Mouse (Mus musculus): ENCODE measurements around the gene Bcat1. TPM values are rescaled to one million over a fixed set of nuclear protein-coding genes. Genes with fewer than 3 reads are reported as not detected.
A peak's percentile ranks its signal among the peaks of the same experiment; 100 is the strongest.

The Bcat1 gene
- total RNA-seq, 2 experiments from 2014 or later: 81.0 to 83.1 TPM

- no peak for DNase-seq (ENCODE audit: low spot score in 2 of 2)
- intact Hi-C loops (cut with DNase I): no loop called here
Observed at GRCm38 (mm10) chr6:145063212-145063868, 12.6 kb downstream of the Bcat1 start.

GRCm38 (mm10) chr6:145062763-145063162, 13.2 kb downstream of the Bcat1 start:
- DNase-seq (ENCODE audit: low spot score in 2 of 2): no peak

GRCm38 (mm10) chr6:145061361-145061760, 14.6 kb downstream of the Bcat1 start:
- intact Hi-C loops (cut with DNase I): no loop called here
- no peak for DNase-seq (ENCODE audit: low spot score in 2 of 2)

More at GRCm38 (mm10) chr6:145062763-145063162, 13.2 kb downstream of the Bcat1 start:
- intact Hi-C loops (cut with DNase I): no loop called here

GRCm38 (mm10) chr6:145056102-145056501, 19.9 kb downstream of the Bcat1 start:
- intact Hi-C loops (cut with DNase I): no loop called here
- no peak for DNase-seq (ENCODE audit: low spot score in 2 of 2)

GRCm38 (mm10) chr6:145055277-145055858, 20.6 kb downstream of the Bcat1 start:
- DNase-seq (ENCODE audit: low spot score in 2 of 2): no peak
- intact Hi-C loops (cut with DNase I): no loop called here

- intact Hi-C loops (cut with DNase I): no loop called here
- DNase-seq (ENCODE audit: low spot score in 2 of 2): no peak
Observed at GRCm38 (mm10) chr6:145052669-145053068, 23.3 kb downstream of the Bcat1 start.

- no peak for DNase-seq (ENCODE audit: low spot score in 2 of 2)
- intact Hi-C loops (cut with DNase I): no loop called here
Observed at GRCm38 (mm10) chr6:145050899-145051298, 25.1 kb downstream of the Bcat1 start.

GRCm38 (mm10) chr6:145048131-145048997, 27.6 kb downstream of the Bcat1 start:
- DNase-seq (ENCODE audit: low spot score in 2 of 2): peak; percentile 55 to 76
- intact Hi-C loops (cut with DNase I): no loop called here

- intact Hi-C loops (cut with DNase I): no loop called here
- peak; percentile 57 to 63 for DNase-seq (ENCODE audit: low spot score in 2 of 2)
Observed at GRCm38 (mm10) chr6:145047445-145047857, 28.5 kb downstream of the Bcat1 start.

GRCm38 (mm10) chr6:145046266-145046890, 29.6 kb downstream of the Bcat1 start:
- intact Hi-C loops (cut with DNase I): no loop called here
- DNase-seq (ENCODE audit: low spot score in 2 of 2): peak; percentile 29 to 30

GRCm38 (mm10) chr6:145044916-145045574, 30.9 kb downstream of the Bcat1 start:
- intact Hi-C loops (cut with DNase I): no loop called here
- DNase-seq (ENCODE audit: low spot score in 2 of 2): no peak

GRCm38 (mm10) chr6:145040732-145041131, 35.3 kb downstream of the Bcat1 start:
- intact Hi-C loops (cut with DNase I): no loop called here
- DNase-seq (ENCODE audit: low spot score in 2 of 2): no peak

GRCm38 (mm10) chr6:145037626-145038025, 38.4 kb downstream of the Bcat1 start:
- intact Hi-C loops (cut with DNase I): no loop called here

GRCm38 (mm10) chr6:145035412-145035811, 40.6 kb downstream of the Bcat1 start:
- no peak for DNase-seq (ENCODE audit: low spot score in 2 of 2)
- intact Hi-C loops (cut with DNase I): no loop called here

More at GRCm38 (mm10) chr6:145037626-145038025, 38.4 kb downstream of the Bcat1 start:
- no peak for DNase-seq (ENCODE audit: low spot score in 2 of 2)

GRCm38 (mm10) chr6:145030587-145030986, 45.4 kb downstream of the Bcat1 start:
- intact Hi-C loops (cut with DNase I): no loop called here
- DNase-seq (ENCODE audit: low spot score in 2 of 2): no peak

- intact Hi-C loops (cut with DNase I): loop anchor here (10.0 kb wide), 1 partner anchor 161 kb away; no protein-coding TSS in a partner anchor
- DNase-seq (ENCODE audit: low spot score in 2 of 2): no peak
Observed at GRCm38 (mm10) chr6:145023990-145024389, 52.0 kb downstream of the Bcat1 start.

- intact Hi-C loops (cut with DNase I): loop anchor here (10.0 kb wide), 1 partner anchor 162 kb away; no protein-coding TSS in a partner anchor
- no peak for DNase-seq (ENCODE audit: low spot score in 2 of 2)
Observed at GRCm38 (mm10) chr6:145022966-145023725, 52.8 kb downstream of the Bcat1 start.

GRCm38 (mm10) chr6:145022349-145022748, 53.6 kb downstream of the Bcat1 start:
- intact Hi-C loops (cut with DNase I): loop anchor here (10.0 kb wide), 1 partner anchor 162 kb away; no protein-coding TSS in a partner anchor
- no peak for DNase-seq (ENCODE audit: low spot score in 2 of 2)

Data from left cerebral cortex, postnatal 36 days (tissue).